Mouse (Mus musculus) CH12.LX (cell line): ENCODE data around the gene Chmp4b.
A peak's percentile ranks its signal among the peaks of the same experiment; 100 is the strongest.

Experiments used
- BHLHE40 ChIP-seq: IDR thresholded peaks from 2 replicates; pipeline ENCODE4 v1.6.1; 2011; ENCODE audit warnings: mild to moderate bottlenecking, low read depth, low read length, improper control_type of control experiment
- CHD2 ChIP-seq: IDR thresholded peaks from 2 replicates; pipeline ENCODE4 v1.6.1; 2011; ENCODE audit warnings: low read length, improper control_type of control experiment
- CTCF ChIP-seq, 2 experiments: IDR thresholded peaks in 1 of 2; conservative IDR thresholded peaks in 1 of 2; 2 replicates each; pipeline ENCODE4 v1.5.1; 2011 to 2012; ENCODE audit warnings: low read depth in 2 of 2, low read length in 2 of 2, improper control_type of control experiment in 1 of 2, inconsistent platforms in 1 of 2, mild to moderate bottlenecking in 1 of 2, moderate library complexity in 1 of 2
- ELF1 ChIP-seq: IDR thresholded peaks from 2 replicates; pipeline ENCODE4 v1.6.1; 2014; ENCODE audit warnings: low read depth, mild to moderate bottlenecking, inconsistent platforms, low read length, improper control_type of control experiment
- EP300 ChIP-seq: IDR thresholded peaks from 2 replicates; pipeline ENCODE4 v1.6.1; 2011; ENCODE audit warnings: low read length, improper control_type of control experiment
- ETS1 ChIP-seq: conservative IDR thresholded peaks from 2 replicates; pipeline ENCODE4 v1.6.1; 2012; ENCODE audit warnings: low read depth, mild to moderate bottlenecking, inconsistent platforms, low read length, improper control_type of control experiment, moderate library complexity
- HCFC1 ChIP-seq: IDR thresholded peaks from 2 replicates; pipeline ENCODE4 v1.6.1; 2012; ENCODE audit warnings: low read depth, mild to moderate bottlenecking, inconsistent platforms, low read length, improper control_type of control experiment
- JUND ChIP-seq: conservative IDR thresholded peaks from 2 replicates; pipeline ENCODE4 v1.6.1; 2011; ENCODE audit warnings: low read depth, low read length, improper control_type of control experiment
- NELFE ChIP-seq: IDR thresholded peaks from 2 replicates; pipeline ENCODE4 v1.6.1; 2011; ENCODE audit warnings: low read depth, low read length, improper control_type of control experiment
- POLR2A ChIP-seq: IDR thresholded peaks from 2 replicates; pipeline ENCODE4 v1.6.1; 2011; ENCODE audit warnings: low read depth, mild to moderate bottlenecking, improper control_type of control experiment, low read length
- RAD21 ChIP-seq: IDR thresholded peaks from 2 replicates; pipeline ENCODE4 v1.6.1; 2011; ENCODE audit warnings: low read depth, mild to moderate bottlenecking, low read length, improper control_type of control experiment, moderate library complexity
- ZC3H11A ChIP-seq: IDR thresholded peaks from 2 replicates; pipeline ENCODE4 v1.6.1; 2012; ENCODE audit warnings: low read depth, mild to moderate bottlenecking, inconsistent platforms, low read length, improper control_type of control experiment
- ZKSCAN1 ChIP-seq: IDR thresholded peaks from 2 replicates; pipeline ENCODE4 v1.6.1; 2012; ENCODE audit warnings: low read depth, inconsistent platforms, low read length, improper control_type of control experiment, borderline replicate concordance

DNA sequence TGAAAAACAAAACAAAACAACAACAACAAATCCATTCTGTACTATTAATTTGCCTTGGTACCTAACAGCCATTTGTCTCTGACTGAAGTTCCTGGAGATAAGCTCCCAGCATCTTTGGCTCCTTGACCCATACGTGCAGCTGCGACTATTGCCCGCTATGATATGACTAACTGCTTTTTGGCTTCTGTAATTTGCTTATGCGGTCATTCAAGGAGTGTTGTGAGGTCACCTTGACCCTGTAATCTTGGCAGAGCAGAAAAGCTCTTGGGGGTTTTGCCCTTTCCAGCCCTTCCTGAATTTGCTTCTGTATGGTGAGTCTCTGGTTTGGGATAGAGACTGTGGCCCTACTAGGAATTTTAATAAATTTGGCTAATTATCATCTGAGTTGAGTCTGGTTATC lies 65.1 kb downstream of the Chmp4b start:
- TF ChIP-seq BHLHE40, result no peak
- no peak for TF ChIP-seq ZC3H11A
- TF ChIP-seq ETS1, result peak; percentile 27; the same call in 1 of the 2 replicates
- TF ChIP-seq EP300, result no peak
- no peak for TF ChIP-seq POLR2A
- TF ChIP-seq CHD2, result no peak
- no peak for TF ChIP-seq NELFE
- no peak for TF ChIP-seq ELF1
- TF ChIP-seq CTCF (conservative IDR thresholded peaks at IDR 0.05 in 1 of 2, IDR thresholded peaks at IDR 0.05 in 1 of 2; ENCODE audit: low read depth in 2 of 2, low read length in 2 of 2), result no peak
- no peak for TF ChIP-seq JUND
- no peak for TF ChIP-seq ZKSCAN1
- TF ChIP-seq RAD21, result no peak
- no peak for TF ChIP-seq HCFC1
